Mouse (Mus musculus) testis, adult 2 months (tissue): Measurements from ENCODE around the gene Chmp5. TPM values are rescaled to one million over a fixed set of nuclear protein-coding genes. Genes with fewer than 3 reads are reported as not detected.
A peak's percentile ranks its signal among the peaks of the same experiment; 100 is the strongest.

ENCODE experiments used
- H3K27ac ChIP-seq: fragments of 200-500 bp; 2 replicates; pipeline ENCODE4 v1.5.1; 2012; ENCODE audit warnings: low read depth, low read length; ENCODE audit not compliant: control insufficient read depth, insufficient read depth
- H3K27me3 ChIP-seq: fragments of 200-500 bp; 2 replicates; pipeline ENCODE4 v1.6.1; 2012; ENCODE audit warnings: mild to moderate bottlenecking, low read length, moderate library complexity; ENCODE audit not compliant: control insufficient read depth, insufficient read depth
- H3K36me3 ChIP-seq: fragments of 200-500 bp; 2 replicates; pipeline ENCODE4 v1.6.1; 2012; ENCODE audit warnings: mild to moderate bottlenecking, low read length; ENCODE audit not compliant: control insufficient read depth, insufficient read depth
- H3K4me1 ChIP-seq: fragments of 200-500 bp; 2 replicates; pipeline ENCODE4 v1.6.1; 2012; ENCODE audit warnings: low read length; ENCODE audit not compliant: control insufficient read depth, insufficient read depth
- H3K4me3 ChIP-seq: fragments of 200-500 bp; 2 replicates; pipeline ENCODE4 v1.5.1; 2012; ENCODE audit warnings: low read depth, mild to moderate bottlenecking, low read length, moderate library complexity, mixed read lengths; ENCODE audit not compliant: control insufficient read depth
- CTCF ChIP-seq: fragments of 200-500 bp; IDR thresholded peaks from 2 replicates; pipeline ENCODE4 v1.5.1; 2012; ENCODE audit warnings: low read depth, mild to moderate bottlenecking, inconsistent platforms, low read length, moderate library complexity; ENCODE audit not compliant: control insufficient read depth, insufficient read depth, insufficient replicate concordance
- POLR2A ChIP-seq: fragments of 200-500 bp; IDR thresholded peaks from 2 replicates; pipeline ENCODE4 v1.6.1; 2012; ENCODE audit warnings: low read depth, mild to moderate bottlenecking, inconsistent platforms, low read length, moderate library complexity; ENCODE audit not compliant: control insufficient read depth
- polyA plus RNA-seq: library from polyadenylated mRNA; depleted of rRNA; stranded (reverse); fragments of >200 nt; gene quantifications from 2 replicates; pipeline ENCODE4 v1.2.3, GENCODE M21; 2012

Gene Chmp5
- polyA plus RNA-seq, 1 experiment = 18.0 TPM

DNA sequence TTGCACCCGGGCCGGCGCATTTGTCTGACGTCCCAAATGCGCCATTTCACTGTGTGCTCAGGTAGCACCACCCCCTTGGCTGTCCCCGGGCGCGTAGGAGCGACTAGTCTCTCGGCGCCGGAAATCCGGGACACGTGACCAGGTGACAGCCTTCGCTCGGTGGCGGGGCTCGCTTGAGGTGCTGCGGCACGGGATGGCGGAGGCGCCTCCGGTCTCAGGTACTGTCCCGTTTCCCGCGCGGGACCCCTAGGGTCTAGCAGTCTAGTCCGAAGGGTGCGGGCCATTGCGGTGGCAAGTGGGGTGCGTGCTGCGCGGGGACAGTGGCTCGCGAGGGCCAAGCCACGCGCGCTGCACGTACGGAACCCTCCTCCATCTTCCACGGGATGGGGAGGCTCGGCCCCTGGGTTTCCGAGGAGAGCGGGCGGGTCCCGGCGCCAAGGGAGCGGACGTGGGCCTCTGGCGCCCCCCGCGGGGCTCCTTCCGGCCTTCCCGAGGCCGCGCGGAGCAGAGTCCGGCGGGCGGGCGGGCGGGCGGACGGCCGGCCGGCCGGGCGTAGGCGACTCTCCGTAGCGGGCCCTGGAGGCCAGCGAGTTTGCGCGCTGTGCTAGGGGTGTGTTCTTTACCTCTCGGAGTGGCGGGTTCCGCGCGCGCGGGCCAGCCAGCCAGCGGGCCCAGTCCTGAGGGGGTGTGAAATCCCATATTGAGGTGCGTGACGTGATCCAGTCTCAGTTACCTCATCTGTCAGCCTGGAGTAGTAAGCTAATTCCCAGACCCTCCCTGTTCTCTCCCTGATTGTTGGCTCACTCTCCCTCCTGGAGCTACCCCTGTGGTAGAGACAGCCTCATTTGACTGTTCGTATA lies 22.9 kb downstream of the Chmp5 start, which contains the start of gene Nfx1:
Nfx1 (plus strand) TSS at position 65 of the 860 bp plus-strand sequence.
- Histone ChIP-seq H3K27ac (peak within 1 kb of the TSS; percentile 96), H3K4me3 (peak within 1 kb of the TSS; percentile 99), H3K36me3 (no peaks in the 10 kb centered on the region), H3K4me1 (peaks cover 7% of the 10 kb centered on the region), H3K27me3 (no peaks in the 10 kb centered on the region)
- TF ChIP-seq CTCF = no peak
- peak; percentile 92 for TF ChIP-seq POLR2A

DNA sequence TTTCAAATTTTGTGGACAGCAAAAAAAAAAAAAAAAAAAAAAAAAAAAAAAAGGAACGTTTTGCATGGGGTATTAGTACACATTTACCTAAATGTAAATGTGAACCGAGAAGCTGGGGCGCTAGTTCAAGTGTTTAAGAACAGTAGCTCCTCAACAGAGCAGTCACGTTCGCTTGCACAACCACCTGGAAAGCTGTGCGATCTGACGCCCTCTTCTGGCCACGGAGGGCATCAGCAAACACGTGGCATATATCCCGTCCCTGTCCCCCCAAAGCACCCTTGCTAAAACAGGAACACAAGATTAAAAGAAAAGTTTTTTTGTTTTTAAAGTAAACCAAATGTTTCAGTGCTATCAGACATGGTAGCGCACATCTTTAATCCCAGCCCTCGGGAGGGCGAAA lies 23.5 kb downstream of the Chmp5 start:
- Histone ChIP-seq H3K27me3 (no peaks in the 10 kb centered on the region), H3K36me3 (no peaks in the 10 kb centered on the region), H3K4me3 (peak overlapping the region; percentile 99), H3K4me1 (peaks cover 7% of the 10 kb centered on the region), H3K27ac (peak overlapping the region; percentile 96)
- peak; percentile 81; the same call in 1 of the 2 replicates for TF ChIP-seq CTCF
- no peak for TF ChIP-seq POLR2A

DNA sequence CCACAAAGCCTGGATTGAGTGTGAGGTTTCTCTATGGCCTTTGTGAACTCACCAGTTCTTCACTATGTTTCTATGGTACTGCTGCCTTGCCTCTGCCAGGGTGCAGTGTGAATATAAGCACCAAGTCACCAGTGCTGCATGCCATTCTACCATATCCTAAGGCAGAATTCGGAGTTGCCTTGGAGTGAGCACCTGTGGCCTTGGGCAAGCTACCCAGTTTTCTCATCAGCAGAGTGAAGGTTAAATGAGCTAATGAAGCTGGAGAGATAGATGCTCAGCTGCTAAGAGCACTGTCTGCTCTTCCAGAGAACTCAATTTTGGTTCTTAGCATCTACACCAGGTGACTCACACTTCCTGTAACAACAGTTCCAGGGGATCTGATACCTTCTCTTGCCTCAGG lies 25.8 kb downstream of the Chmp5 start:
- no peaks in the 10 kb centered on the region for H3K36me3 ChIP-seq
- peaks cover 7% of the 10 kb centered on the region for H3K4me1 ChIP-seq
- H3K27ac ChIP-seq = peak overlapping the region; percentile 61
- no peaks in the 10 kb centered on the region for H3K27me3 ChIP-seq
- no peak overlapping the region for H3K4me3 ChIP-seq
- TF ChIP-seq POLR2A (no peak), CTCF (no peak)

GRCm38 (mm10) chr4:40975678-40976077 lies 27.5 kb downstream of the Chmp5 start:
- Histone ChIP-seq H3K4me3 (no peak overlapping the region), H3K36me3 (no peaks in the 10 kb centered on the region), H3K27ac (peak overlapping the region; percentile 49), H3K4me1 (peaks cover 7% of the 10 kb centered on the region), H3K27me3 (no peaks in the 10 kb centered on the region)
- TF ChIP-seq POLR2A = no peak
- TF ChIP-seq CTCF = no peak

GRCm38 (mm10) chr4:40976651-40977050 lies 28.4 kb downstream of the Chmp5 start:
- no peak overlapping the region for H3K4me3 ChIP-seq
- no peaks in the 10 kb centered on the region for H3K36me3 ChIP-seq
- no peak for TF ChIP-seq CTCF
- TF ChIP-seq POLR2A = no peak
- peaks cover 6% of the 10 kb centered on the region for H3K4me1 ChIP-seq
- H3K27ac ChIP-seq = peak overlapping the region; percentile 25
- no peaks in the 10 kb centered on the region for H3K27me3 ChIP-seq

GRCm38 (mm10) chr4:40979430-40979829 lies 31.2 kb downstream of the Chmp5 start:
- no peaks in the 10 kb centered on the region for H3K36me3 ChIP-seq
- peak overlapping the region; percentile 62 for H3K27ac ChIP-seq
- no peak for TF ChIP-seq POLR2A
- no peak for TF ChIP-seq CTCF

DNA sequence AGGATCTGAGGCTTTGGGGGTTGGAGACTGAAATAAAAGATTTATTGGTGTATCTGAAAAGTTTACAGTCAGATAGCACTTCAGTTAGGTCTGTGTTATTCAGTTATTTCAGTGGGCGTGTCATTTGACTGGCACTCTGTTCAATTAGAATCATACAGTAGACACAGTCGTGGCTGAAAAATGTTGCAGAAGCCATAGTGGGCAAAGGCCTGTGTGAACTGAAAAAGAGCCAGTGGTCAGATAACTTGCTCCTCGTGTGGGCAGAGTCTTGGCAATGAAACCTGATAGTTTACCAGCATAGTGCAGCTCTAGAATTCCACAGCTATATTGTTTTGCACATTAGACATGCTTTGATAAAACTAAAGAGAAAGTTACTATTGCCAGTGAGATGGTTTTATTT lies 34.3 kb downstream of the Chmp5 start:
- Histone ChIP-seq H3K4me3 (no peak overlapping the region), H3K27me3 (no peaks in the 10 kb centered on the region), H3K27ac (peak overlapping the region; percentile 32; the same call in 1 of the 2 replicates), H3K4me1 (no peaks in the 10 kb centered on the region), H3K36me3 (peaks cover 2% of the 10 kb centered on the region)
- TF ChIP-seq CTCF (no peak), POLR2A (no peak)

More at GRCm38 (mm10) chr4:40979430-40979829, 31.2 kb downstream of the Chmp5 start:
- no peaks in the 10 kb centered on the region for H3K27me3 ChIP-seq
- no peak overlapping the region for H3K4me3 ChIP-seq
- H3K4me1 ChIP-seq = no peaks in the 10 kb centered on the region
